Mouse (Mus musculus) spleen, adult 2 months (tissue): Measurements from ENCODE around the gene Tspan13. TPM values are rescaled to one million over a fixed set of nuclear protein-coding genes. Genes with fewer than 3 reads are reported as not detected.

Experiments used
- DNase-seq, 2 experiments: peaks; one replicate each; pipeline versions ENCODE4 v3.0.0 to v3.0.0-alpha.2; 2012 to 2021; ENCODE audit warnings: low spot score in 2 of 2, low read depth in 1 of 2
- H3K27ac ChIP-seq: fragments of 200-500 bp; 2 replicates; pipeline ENCODE4 v1.5.1; 2012; ENCODE audit warnings: low read length, inconsistent platforms; ENCODE audit not compliant: insufficient read depth
- H3K27me3 ChIP-seq: fragments of 200-500 bp; 2 replicates; pipeline ENCODE4 v1.6.1; 2012; ENCODE audit warnings: mild to moderate bottlenecking, moderate library complexity, low read length, inconsistent platforms; ENCODE audit not compliant: control insufficient read depth, insufficient read depth
- H3K36me3 ChIP-seq: fragments of 200-500 bp; 2 replicates; pipeline ENCODE4 v1.6.1; 2012; ENCODE audit warnings: mild to moderate bottlenecking, low read length, inconsistent platforms; ENCODE audit not compliant: control insufficient read depth, insufficient read depth
- H3K4me1 ChIP-seq: fragments of 200-500 bp; 2 replicates; pipeline ENCODE4 v1.6.1; 2011; ENCODE audit warnings: inconsistent platforms; ENCODE audit not compliant: control insufficient read depth, insufficient read depth, insufficient read length
- H3K4me3 ChIP-seq: fragments of 200-500 bp; 2 replicates; pipeline ENCODE4 v1.5.1; 2011; ENCODE audit warnings: mild to moderate bottlenecking, inconsistent platforms; ENCODE audit not compliant: insufficient read depth, insufficient read length; ENCODE audit errors: extremely low read depth
- CTCF ChIP-seq: fragments of 200-500 bp; IDR thresholded peaks from 2 replicates; pipeline ENCODE4 v1.5.1; 2011; ENCODE audit warnings: mild to moderate bottlenecking, inconsistent platforms; ENCODE audit not compliant: insufficient read depth, insufficient read length, insufficient replicate concordance; ENCODE audit errors: extremely low read depth
- POLR2A ChIP-seq: fragments of 200-500 bp; IDR thresholded peaks from 2 replicates; pipeline ENCODE4 v1.6.1; 2011; ENCODE audit warnings: low read depth, low read length, inconsistent platforms
- WGBS: fragments of 180-500 bp; shearing (Covaris S2); methylation state at CpG from one replicate; pipeline ENCODE4 v1.1.7; 2018; 5-methylcytosine and 5-hydroxymethylcytosine counted together
- polyA plus RNA-seq: library from polyadenylated mRNA; depleted of rRNA; stranded (reverse); fragments of >200 nt; gene quantifications from 2 replicates; pipeline ENCODE4 v1.2.3, GENCODE M21; 2012

Gene Tspan13
- polyA plus RNA-seq, 1 experiment: 298 TPM

DNA sequence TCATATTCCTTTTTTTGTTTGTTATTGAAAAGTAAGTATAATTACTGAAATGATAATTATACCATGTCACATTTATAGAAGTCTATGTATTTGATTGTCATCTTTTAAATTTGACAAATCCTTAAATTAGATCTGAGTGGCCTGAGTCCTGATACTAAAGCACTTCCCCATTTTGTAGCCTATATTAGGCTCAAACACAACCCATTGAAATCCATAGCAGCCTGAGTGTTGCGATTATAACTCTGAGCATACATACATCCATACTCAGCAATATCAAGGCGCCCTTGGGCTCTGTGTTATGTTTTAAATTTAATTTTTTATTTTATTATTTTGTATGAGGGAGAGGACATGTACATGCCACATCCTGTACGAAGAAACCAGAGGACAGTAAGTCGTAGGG lies 27.9 kb upstream of the Tspan13 start:
- H3K4me3 ChIP-seq: no peak overlapping the region
- no peak overlapping the region for H3K27ac ChIP-seq
- TF ChIP-seq POLR2A: no peak
- no peak for TF ChIP-seq CTCF
- no peaks in the 10 kb centered on the region; the same call in 1 of the 2 replicates for H3K4me1 ChIP-seq
- DNase-seq: no peak
- H3K27me3 ChIP-seq: no peaks in the 10 kb centered on the region
- 85% methylated on average over 4 of the region's 4 CpGs for whole genome bisulfite sequencing
- H3K36me3 ChIP-seq: no peaks in the 10 kb centered on the region

DNA sequence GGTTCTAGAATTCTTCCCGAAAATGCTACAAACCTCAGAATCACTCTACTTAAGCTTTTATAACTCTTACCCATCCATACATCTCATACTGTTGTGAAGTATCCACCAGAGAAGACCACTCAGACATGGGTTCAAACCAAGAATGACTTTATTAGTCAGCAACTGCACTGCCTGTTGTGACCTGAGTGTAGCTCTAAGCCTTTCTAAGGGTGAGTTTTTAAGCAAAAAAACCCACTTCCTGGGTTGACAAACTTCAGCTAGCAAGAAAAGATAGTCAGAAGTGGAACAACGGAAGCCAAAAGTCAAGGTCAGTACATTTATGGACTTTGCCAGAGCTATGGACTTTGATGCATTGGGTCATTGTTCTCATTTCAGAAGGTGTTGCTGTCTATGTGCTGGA lies 25.2 kb upstream of the Tspan13 start:
- WGBS: 88% methylated on average over 2 of the region's 2 CpGs
- H3K27ac ChIP-seq: no peak overlapping the region
- no peak overlapping the region for H3K4me3 ChIP-seq
- no peaks in the 10 kb centered on the region for H3K27me3 ChIP-seq
- no peaks in the 10 kb centered on the region for H3K36me3 ChIP-seq
- H3K4me1 ChIP-seq: no peaks in the 10 kb centered on the region
- no peak for DNase-seq
- TF ChIP-seq CTCF (no peak), POLR2A (no peak)

DNA sequence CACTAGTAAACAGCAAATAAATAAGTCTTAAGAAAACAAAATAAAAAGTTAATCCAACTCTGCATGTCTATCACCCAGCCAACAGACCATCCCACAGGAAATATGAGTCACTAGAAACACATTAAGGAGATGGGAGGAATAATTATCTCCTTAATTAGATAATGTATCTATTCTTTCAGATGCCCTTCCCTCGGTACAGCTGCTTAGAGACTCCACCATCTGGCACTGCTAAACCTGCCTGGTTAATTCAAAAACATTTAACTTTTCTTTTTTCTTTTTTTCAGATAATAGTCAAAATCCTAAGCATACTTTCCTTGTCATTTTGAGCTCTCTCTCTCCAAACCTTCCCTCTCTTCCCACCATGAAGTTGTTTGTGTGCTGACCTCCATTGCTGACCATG lies 23.6 kb upstream of the Tspan13 start:
- no peaks in the 10 kb centered on the region for H3K27me3 ChIP-seq
- TF ChIP-seq POLR2A: no peak
- DNase-seq: no peak
- no peak overlapping the region for H3K27ac ChIP-seq
- H3K4me1 ChIP-seq: no peaks in the 10 kb centered on the region
- no peaks in the 10 kb centered on the region for H3K36me3 ChIP-seq
- no peak overlapping the region for H3K4me3 ChIP-seq
- 82% methylated on average over 1 of the region's 1 CpGs for WGBS

DNA sequence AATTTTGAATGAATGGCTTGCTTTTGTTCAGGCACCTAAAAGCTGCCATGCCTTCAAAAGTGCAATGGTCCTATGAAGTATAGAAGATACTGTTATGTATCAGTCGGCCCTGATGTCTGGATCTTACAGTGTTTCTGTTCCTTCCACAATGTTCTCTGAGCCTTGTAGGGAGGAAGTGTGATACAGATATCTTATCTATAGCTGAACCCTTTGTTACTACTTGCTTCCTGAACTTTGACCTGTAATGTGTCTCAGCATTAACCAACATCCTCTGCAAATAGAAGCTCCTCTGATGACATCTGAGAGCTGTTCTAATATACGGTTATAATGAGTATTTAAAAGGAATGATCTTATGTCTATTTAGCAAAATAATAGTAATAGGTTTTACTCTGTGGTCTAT lies 15.4 kb upstream of the Tspan13 start:
- H3K4me1 ChIP-seq: no peaks in the 10 kb centered on the region
- TF ChIP-seq CTCF (no peak), POLR2A (no peak)
- no peak overlapping the region for H3K27ac ChIP-seq
- H3K4me3 ChIP-seq: no peak overlapping the region
- DNase-seq: no peak
- 52% methylated on average over 2 of the region's 2 CpGs for WGBS
- H3K36me3 ChIP-seq: no peaks in the 10 kb centered on the region
- H3K27me3 ChIP-seq: no peaks in the 10 kb centered on the region

DNA sequence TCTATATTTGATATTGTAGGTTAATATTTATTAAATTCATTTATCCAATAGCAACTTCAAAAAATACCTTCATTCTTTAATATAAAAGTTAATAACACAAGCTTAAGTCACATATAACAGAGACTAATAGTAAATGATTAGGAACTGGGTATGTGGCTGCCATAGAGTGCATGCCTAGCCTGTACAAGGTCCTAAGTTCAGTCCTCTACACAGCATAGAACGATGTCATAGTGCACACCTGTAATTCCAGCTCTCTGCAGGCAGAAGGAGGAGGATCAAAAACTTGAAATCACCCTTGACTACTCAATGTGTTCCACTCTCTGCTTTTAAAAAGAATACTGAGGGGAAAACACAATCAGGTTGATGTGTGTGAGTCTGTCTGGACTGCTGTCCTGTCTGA lies 8.0 kb upstream of the Tspan13 start:
- 91% methylated on average over 1 of the region's 1 CpGs for WGBS
- TF ChIP-seq CTCF: no peak
- TF ChIP-seq POLR2A: no peak

DNA sequence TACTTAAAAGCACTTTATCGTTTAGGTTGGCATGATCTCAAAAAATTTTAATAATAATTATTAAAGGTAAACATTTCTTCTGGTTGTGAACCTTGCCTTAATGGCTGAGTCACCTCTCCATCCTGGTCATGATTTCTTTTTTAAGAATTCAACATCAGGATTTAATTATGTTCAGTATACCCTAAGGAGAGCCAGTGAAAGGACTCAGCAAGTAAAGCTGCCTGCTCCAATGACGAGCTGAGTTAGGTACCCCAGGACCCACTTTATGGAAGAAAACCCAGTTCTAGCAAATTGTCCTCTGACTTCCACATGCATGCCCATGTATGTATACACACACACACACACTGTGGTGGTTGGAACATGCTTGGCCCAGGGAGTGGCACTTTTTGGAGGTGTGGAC lies 5.3 kb upstream of the Tspan13 start:
- H3K4me3 ChIP-seq: no peak overlapping the region
- H3K27ac ChIP-seq: no peak overlapping the region
- TF ChIP-seq CTCF: no peak
- TF ChIP-seq POLR2A: no peak
- no peak for DNase-seq
- no peaks in the 10 kb centered on the region for H3K4me1 ChIP-seq
- no peaks in the 10 kb centered on the region for H3K36me3 ChIP-seq
- no peaks in the 10 kb centered on the region for H3K27me3 ChIP-seq
- 90% methylated on average over 2 of the region's 2 CpGs for WGBS

More for the DNA sequence above, 8.0 kb upstream of the Tspan13 start:
- no peak for DNase-seq
- Histone ChIP-seq H3K4me3 (no peak overlapping the region), H3K27ac (no peak overlapping the region), H3K36me3 (no peaks in the 10 kb centered on the region), H3K27me3 (no peaks in the 10 kb centered on the region), H3K4me1 (no peaks in the 10 kb centered on the region)

DNA sequence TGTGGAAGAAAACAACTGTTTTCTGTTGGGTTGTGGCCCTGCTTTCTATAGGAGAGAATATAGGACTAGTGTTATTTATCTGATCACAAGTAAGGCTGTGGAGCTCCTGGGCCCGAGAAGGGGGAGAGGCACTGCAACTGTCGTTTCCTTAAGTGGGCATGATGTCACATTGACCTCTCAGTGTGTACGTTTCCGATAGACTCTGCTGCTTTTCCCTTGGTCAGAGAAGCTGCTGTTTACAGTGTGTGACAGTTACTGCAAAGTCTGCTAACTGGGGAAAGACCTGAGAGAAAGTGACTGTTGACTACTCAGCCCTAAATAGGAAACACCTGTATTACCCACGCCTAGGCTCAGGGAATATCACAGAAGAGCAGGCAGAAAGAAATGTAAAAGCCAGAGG lies 3.9 kb upstream of the Tspan13 start:
- no peak for DNase-seq
- TF ChIP-seq POLR2A (no peak), CTCF (no peak)
- no peak overlapping the region for H3K4me3 ChIP-seq
- H3K27ac ChIP-seq: no peak overlapping the region
- no peaks in the 10 kb centered on the region for H3K4me1 ChIP-seq
- no peaks in the 10 kb centered on the region for H3K36me3 ChIP-seq
- no peaks in the 10 kb centered on the region for H3K27me3 ChIP-seq
- 6% methylated on average over 5 of the region's 5 CpGs for WGBS

DNA sequence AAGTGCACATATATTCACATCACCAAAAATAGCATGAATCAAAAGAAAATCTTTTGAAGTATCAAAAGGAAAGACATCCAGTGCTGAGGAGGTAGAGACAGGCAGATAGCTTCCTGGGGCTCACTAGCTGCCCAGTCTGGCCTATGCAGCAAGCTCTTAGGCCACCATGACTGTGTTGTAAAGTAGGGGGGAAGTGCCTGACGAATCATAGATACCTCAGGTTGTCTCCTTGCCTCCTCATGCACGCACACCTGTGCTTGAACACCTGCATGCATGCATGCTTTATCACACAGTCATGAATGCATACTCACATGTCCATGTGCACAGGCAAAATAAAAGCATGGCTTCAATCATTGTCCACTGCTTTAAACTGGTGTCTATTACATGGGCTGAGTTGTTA lies 2.4 kb upstream of the Tspan13 start:
- Histone ChIP-seq H3K27ac (no peak overlapping the region), H3K4me3 (no peak overlapping the region), H3K36me3 (no peaks in the 10 kb centered on the region), H3K27me3 (no peaks in the 10 kb centered on the region), H3K4me1 (peaks cover 4% of the 10 kb centered on the region)
- no peak for DNase-seq
- 74% methylated on average over 2 of the region's 2 CpGs for WGBS
- TF ChIP-seq POLR2A (no peak), CTCF (no peak)
